Mouse (Mus musculus) spleen, adult 2 months (tissue): ENCODE data around the gene Gnb3.

Experiments used
- CTCF ChIP-seq: fragments of 200-500 bp; IDR thresholded peaks from 2 replicates; pipeline ENCODE4 v1.5.1; 2011; ENCODE audit warnings: mild to moderate bottlenecking, inconsistent platforms; ENCODE audit not compliant: insufficient read depth, insufficient read length, insufficient replicate concordance; ENCODE audit errors: extremely low read depth
- POLR2A ChIP-seq: fragments of 200-500 bp; IDR thresholded peaks from 2 replicates; pipeline ENCODE4 v1.6.1; 2011; ENCODE audit warnings: low read depth, low read length, inconsistent platforms

DNA sequence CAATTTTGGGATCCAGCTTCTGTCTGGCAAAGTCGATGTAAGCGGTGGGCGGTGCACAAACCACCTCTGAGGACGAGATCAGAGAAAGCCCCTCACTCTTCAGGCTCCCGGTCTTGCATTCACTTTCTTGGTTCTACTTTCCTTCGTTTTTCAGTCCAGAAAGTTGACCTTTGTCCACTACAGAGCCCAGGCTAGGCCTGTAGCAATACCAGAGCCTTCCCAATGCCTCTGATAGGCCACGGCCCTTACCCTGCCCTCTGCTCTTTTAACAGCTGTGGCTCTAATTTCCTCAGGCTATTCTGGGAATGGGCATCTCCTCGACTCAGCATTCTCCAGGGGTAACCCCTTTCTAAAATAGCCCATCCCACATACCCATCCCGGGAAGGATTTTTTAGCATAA, 27.2 kb downstream of the Gnb3 start:
- TF ChIP-seq CTCF = no peak
- TF ChIP-seq POLR2A = no peak
